Mouse (Mus musculus) stomach, embryonic 14.5 days (tissue): ENCODE results near the gene Ap1ar. TPM values are rescaled to one million over a fixed set of nuclear protein-coding genes. Genes with fewer than 3 reads are reported as not detected.

Experiments used
- ATAC-seq: fragments of 200-750 bp; cut with Nextera tagmentation; 2 replicates; pipeline ENCODE4 v1.8.0; 2017; ENCODE audit warnings: low read depth, moderate TSS enrichment; ENCODE audit not compliant: insufficient number of reproducible peaks, insufficient read depth, low FRiP score
- H3K27ac ChIP-seq: fragments of 300-500 bp; sonication (generic); 2 replicates; pipeline ENCODE4 v1.5.1; 2014; ENCODE audit warnings: mild to moderate bottlenecking, low read length, moderate library complexity, mixed read lengths
- H3K27me3 ChIP-seq: fragments of 300-500 bp; sonication (generic); 2 replicates; pipeline ENCODE4 v1.6.1; 2014; ENCODE audit warnings: low read length, control low read depth, mixed read lengths; ENCODE audit not compliant: control insufficient read depth, insufficient read depth
- H3K36me3 ChIP-seq: fragments of 300-500 bp; sonication (generic); 2 replicates; pipeline ENCODE4 v1.6.1; 2014; ENCODE audit warnings: mild to moderate bottlenecking, control low read depth, low read length, moderate library complexity, mixed read lengths; ENCODE audit not compliant: control insufficient read depth, insufficient read depth
- H3K4me1 ChIP-seq: fragments of 300-500 bp; sonication (generic); 2 replicates; pipeline ENCODE4 v1.6.1; 2014; ENCODE audit warnings: low read length, control low read depth, mixed read lengths; ENCODE audit not compliant: control insufficient read depth, insufficient read depth
- H3K4me2 ChIP-seq: fragments of 300-500 bp; sonication (generic); replicated peaks from 2 replicates; pipeline ENCODE4 v1.6.1; 2014; ENCODE audit warnings: low read depth, low read length, control low read depth
- H3K4me3 ChIP-seq: fragments of 300-500 bp; sonication (generic); 2 replicates; pipeline ENCODE4 v1.5.1; 2014; ENCODE audit warnings: low read depth, low read length, control low read depth
- H3K9ac ChIP-seq: fragments of 300-500 bp; sonication (generic); replicated peaks from 2 replicates; pipeline ENCODE4 v1.6.1; 2014; ENCODE audit warnings: low read depth, mild to moderate bottlenecking, control low read depth, low read length, moderate library complexity, mixed read lengths
- H3K9me3 ChIP-seq: fragments of 300-500 bp; sonication (generic); 2 replicates; pipeline ENCODE4 v1.6.1; 2016; ENCODE audit warnings: low read depth, low read length, control low read depth; ENCODE audit not compliant: control insufficient read depth
- WGBS: fragments of 180-500 bp; shearing (Covaris S2); extraction: QIAGEN DNeasy Blood & Tissue Kit; methylation state at CpG from one replicate; pipeline ENCODE4 v1.1.7; 2014; 5-methylcytosine and 5-hydroxymethylcytosine counted together
- polyA plus RNA-seq: library from polyadenylated mRNA; unstranded; fragments of >200 nt; fragmentation: Nextera tagmentation; extraction: Ambion mirVana; gene quantifications from 2 replicates; pipeline ENCODE4 v1.2.1, GENCODE M21; 2014

The Ap1ar gene
- polyA plus RNA-seq, 1 experiment from 2014 or later, result 56.8 TPM

- ATAC-seq, result no peak
- H3K4me3 ChIP-seq, result no peak overlapping the region
- H3K36me3 ChIP-seq, result no peaks in the 10 kb centered on the region; the same call in 1 of the 2 replicates
- no peaks in the 10 kb centered on the region for H3K9me3 ChIP-seq
- H3K9ac ChIP-seq, result no peak overlapping the region
- no peak overlapping the region for H3K4me2 ChIP-seq
- no peak overlapping the region for H3K27ac ChIP-seq
- WGBS, result 90% methylated on average over 8 of the region's 8 CpGs
- H3K27me3 ChIP-seq, result no peaks in the 10 kb centered on the region
- 0 out of 2 replicates have a peak, but pooled peaks cover 4% of the 10 kb centered on the region for H3K4me1 ChIP-seq
Observed at GRCm38 (mm10) chr3:127801162-127801561, 36.2 kb downstream of the Ap1ar start.

DNA sequence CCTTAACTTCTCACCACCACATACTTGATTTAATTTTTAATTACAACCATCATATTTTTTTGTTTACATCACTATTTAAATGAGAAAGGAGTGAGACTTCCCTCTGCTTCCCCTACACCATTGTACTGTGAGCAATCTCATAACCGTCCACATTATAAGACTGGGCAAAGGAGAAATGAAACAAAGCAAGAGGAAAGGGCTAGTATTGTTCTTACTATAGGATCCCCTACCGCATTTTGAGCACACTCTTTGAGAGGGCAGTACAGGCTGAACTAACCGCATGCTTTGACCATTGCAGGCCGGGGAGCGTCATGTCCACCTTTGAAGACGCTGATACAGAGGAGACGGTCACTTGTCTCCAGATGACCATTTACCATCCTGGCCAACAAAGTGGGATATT is 41.1 kb downstream of the Ap1ar start:
- no peak overlapping the region for H3K4me3 ChIP-seq
- H3K9ac ChIP-seq, result no peak overlapping the region
- peaks cover 2% of the 10 kb centered on the region; the same call in 1 of the 2 replicates for H3K4me1 ChIP-seq
- H3K27me3 ChIP-seq, result no peaks in the 10 kb centered on the region
- no peak for ATAC-seq
- no peaks in the 10 kb centered on the region for H3K36me3 ChIP-seq
- 98% methylated on average over 7 of the region's 7 CpGs for WGBS
- H3K27ac ChIP-seq, result no peak overlapping the region
- no peaks in the 10 kb centered on the region for H3K9me3 ChIP-seq
- H3K4me2 ChIP-seq, result no peak overlapping the region

DNA sequence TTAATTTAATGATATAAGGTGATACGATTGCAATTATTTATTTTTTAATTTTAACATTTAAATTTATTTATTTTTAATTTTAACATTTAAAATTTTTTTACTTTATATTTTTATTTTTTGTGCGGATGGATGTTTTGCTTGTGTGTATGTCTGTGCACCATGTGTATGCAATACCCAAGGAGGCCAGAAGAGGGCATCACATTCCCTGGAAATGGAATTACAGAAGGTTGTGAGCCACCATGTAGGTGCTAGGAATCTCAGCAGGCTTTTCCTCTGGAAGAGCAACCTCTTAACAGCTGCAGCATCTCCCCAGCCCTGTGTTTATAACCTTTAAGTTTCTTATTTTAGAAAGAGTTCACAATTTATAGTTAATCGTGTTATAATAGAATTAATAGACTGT is 41.6 kb downstream of the Ap1ar start:
- H3K9ac ChIP-seq, result no peak overlapping the region
- H3K4me2 ChIP-seq, result no peak overlapping the region
- no peaks in the 10 kb centered on the region for H3K36me3 ChIP-seq
- no peak overlapping the region for H3K27ac ChIP-seq
- H3K9me3 ChIP-seq, result no peaks in the 10 kb centered on the region
- 91% methylated on average over 3 of the region's 3 CpGs for WGBS
- no peak for ATAC-seq
- H3K4me1 ChIP-seq, result peaks cover 6% of the 10 kb centered on the region; the same call in 1 of the 2 replicates
- no peaks in the 10 kb centered on the region for H3K27me3 ChIP-seq
- H3K4me3 ChIP-seq, result no peak overlapping the region

GRCm38 (mm10) chr3:127793022-127793421 is 44.3 kb downstream of the Ap1ar start:
- WGBS, result 82% methylated on average over 7 of the region's 7 CpGs
- no peaks in the 10 kb centered on the region for H3K9me3 ChIP-seq
- H3K27me3 ChIP-seq, result no peaks in the 10 kb centered on the region
- H3K36me3 ChIP-seq, result no peaks in the 10 kb centered on the region
- H3K4me3 ChIP-seq, result no peak overlapping the region
- no peak for ATAC-seq
- no peak overlapping the region for H3K4me2 ChIP-seq
- H3K9ac ChIP-seq, result no peak overlapping the region
- H3K4me1 ChIP-seq, result peaks cover 14% of the 10 kb centered on the region; the same call in 1 of the 2 replicates
- no peak overlapping the region for H3K27ac ChIP-seq

- Histone ChIP-seq H3K27ac (no peak overlapping the region), H3K4me3 (no peak overlapping the region), H3K4me1 (peaks cover 14% of the 10 kb centered on the region; the same call in 1 of the 2 replicates), H3K27me3 (no peaks in the 10 kb centered on the region), H3K36me3 (no peaks in the 10 kb centered on the region), H3K9ac (no peak overlapping the region), H3K4me2 (peak overlapping the region; percentile 98), H3K9me3 (no peaks in the 10 kb centered on the region)
- WGBS, result 50% methylated on average over 4 of the region's 4 CpGs
- ATAC-seq, result no peak
Observed at GRCm38 (mm10) chr3:127791595-127792561, 45.4 kb downstream of the Ap1ar start.

DNA sequence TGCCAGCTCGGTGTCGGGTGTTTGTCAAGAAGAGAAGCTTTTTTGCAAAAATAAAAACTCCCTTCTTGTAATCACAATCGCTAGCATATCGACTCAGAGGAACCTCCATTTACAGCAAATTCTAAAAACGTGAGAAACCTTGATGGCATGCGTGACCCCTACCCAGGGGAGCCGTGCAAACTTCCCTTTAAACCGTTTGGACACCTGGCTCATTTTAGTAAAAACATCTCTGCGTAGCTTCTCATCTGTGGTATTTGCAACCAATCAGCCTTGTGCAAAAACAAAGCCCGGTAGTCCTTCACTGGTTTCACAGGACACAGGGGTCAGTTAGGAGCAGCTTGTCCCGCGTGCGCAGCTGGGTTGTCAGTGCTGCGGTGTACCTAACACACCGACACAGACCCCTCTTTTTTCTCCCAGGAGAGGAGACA is 46.3 kb downstream of the Ap1ar start:
- Histone ChIP-seq H3K4me3 (peak overlapping the region; percentile 60), H3K27me3 (no peaks in the 10 kb centered on the region), H3K4me2 (peak overlapping the region; percentile 98), H3K9ac (peak overlapping the region; percentile 45; the same call in 1 of the 2 replicates), H3K36me3 (no peaks in the 10 kb centered on the region), H3K9me3 (no peaks in the 10 kb centered on the region), H3K4me1 (peaks cover 14% of the 10 kb centered on the region; the same call in 1 of the 2 replicates), H3K27ac (no peak overlapping the region)
- WGBS, result under 1% methylated on average over 15 of the region's 15 CpGs
- ATAC-seq, result no peak

DNA sequence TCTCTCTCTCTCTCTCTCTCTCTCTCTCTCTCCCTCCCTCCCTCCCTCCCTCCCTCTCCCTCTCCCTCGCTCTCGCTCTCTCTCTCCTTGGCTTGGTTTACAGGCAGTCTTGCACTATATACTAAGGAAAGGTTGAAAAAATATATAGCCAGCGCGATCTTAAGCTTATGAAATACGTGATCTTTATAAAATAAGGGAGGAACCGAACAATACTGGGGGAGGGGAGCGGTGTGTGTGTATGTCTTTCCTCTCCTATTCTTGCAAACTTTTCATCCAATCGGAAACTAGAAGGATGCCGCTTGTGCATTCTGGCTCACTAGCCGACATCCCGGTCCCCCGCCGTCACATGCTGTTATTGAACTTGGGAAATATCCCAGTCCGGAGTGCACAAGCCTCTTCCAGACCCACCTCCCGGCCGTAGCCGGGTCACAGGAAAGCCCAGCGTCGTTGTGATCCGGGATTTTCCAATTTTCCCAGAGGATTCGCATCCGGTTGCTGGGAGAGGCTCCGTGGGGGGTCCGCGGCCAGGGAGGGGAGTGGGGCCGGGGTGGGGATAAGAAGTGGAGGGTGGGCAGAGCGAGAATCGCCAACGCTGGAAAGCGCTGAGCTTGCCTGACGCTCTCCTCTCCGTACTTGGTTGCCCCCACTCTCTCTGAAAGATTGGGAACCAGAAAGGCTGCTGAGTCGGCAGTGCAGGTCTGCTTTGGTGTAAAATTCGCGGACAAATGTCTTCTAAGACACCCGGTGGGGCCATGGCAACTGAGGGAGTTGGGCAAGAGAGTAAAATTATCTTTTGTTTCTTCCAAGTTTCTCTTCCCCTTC is 46.9 kb downstream of the Ap1ar start:
- peak; percentile 29; the same call in 1 of the 2 replicates for ATAC-seq
- Histone ChIP-seq H3K9ac (peak overlapping the region; percentile 45), H3K36me3 (no peaks in the 10 kb centered on the region), H3K4me1 (peaks cover 14% of the 10 kb centered on the region; the same call in 1 of the 2 replicates), H3K27ac (peak overlapping the region; percentile 33; the same call in 1 of the 2 replicates), H3K9me3 (no peaks in the 10 kb centered on the region), H3K4me2 (peak overlapping the region; percentile 98), H3K27me3 (no peaks in the 10 kb centered on the region), H3K4me3 (peak overlapping the region; percentile 60)
- WGBS, result under 1% methylated on average over 36 of the region's 36 CpGs
